8 mouse cellular contexts compared by ENCODE assay signal in the genomic region with DNA sequence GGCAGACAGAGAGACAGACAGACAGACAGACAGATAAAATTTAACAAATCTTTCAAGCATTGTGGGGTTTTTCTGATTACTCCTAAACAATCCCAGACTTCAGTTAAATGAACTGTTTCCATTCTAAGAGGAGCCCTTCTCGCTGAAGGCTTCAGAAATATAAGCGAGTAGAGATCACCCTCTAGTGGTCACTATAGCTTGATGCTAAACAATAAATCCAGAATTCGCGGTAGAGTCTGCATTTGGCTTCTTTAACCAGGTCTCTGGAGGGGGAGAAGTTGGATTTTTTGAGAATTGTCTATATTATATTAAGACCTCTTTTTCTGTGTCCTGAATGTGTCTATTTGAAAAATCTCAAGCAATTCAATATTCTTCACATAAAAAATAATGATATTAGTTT. TPM values are rescaled to one million over a fixed set of nuclear protein-coding genes. Genes with fewer than 3 reads are reported as not detected.
DNase-seq lines count a peak whose midpoint lies in the region; ATAC-seq and TF ChIP-seq lines count a peak whose summit lies in the region.

No protein-coding gene starts in this region.

- H3K9me3 ChIP-seq in heart, embryonic 11.5 days (replicated peaks; ENCODE audit: control insufficient read depth, low read length) = no peaks in the 10 kb centered on the region
- no peaks in the 10 kb centered on the region for H3K9me3 ChIP-seq in forebrain, embryonic 16.5 days (ENCODE audit: control insufficient read depth, low read length)

- H3K27ac ChIP-seq in heart, embryonic 11.5 days (ENCODE audit: low read depth, low read length) = no peak overlapping the region
- H3K27ac ChIP-seq in thymus, adult 2 months (ENCODE audit: control insufficient read depth, insufficient read depth, low read length) = no peak overlapping the region
- no peak overlapping the region for H3K27ac ChIP-seq in forebrain, embryonic 16.5 days (ENCODE audit: low read length)

- no peak overlapping the region for H3K4me2 ChIP-seq in heart, embryonic 11.5 days
- no peak overlapping the region for H3K4me2 ChIP-seq in forebrain, embryonic 16.5 days (ENCODE audit: low read length)

- ATAC-seq in heart, embryonic 11.5 days (replicated peaks; ENCODE audit: insufficient number of reproducible peaks, low FRiP score, low TSS enrichment) = no peak
- ATAC-seq in forebrain, embryonic 16.5 days = peak; percentile 85

- WGBS in heart, embryonic 11.5 days (ENCODE audit: insufficient replicate concordance) = 3% methylated on average over 4 of the region's 4 CpGs
- 1% methylated on average over 4 of the region's 4 CpGs for WGBS in thymus, adult 2 months
- 0% methylated on average over 4 of the region's 4 CpGs for WGBS in forebrain, embryonic 16.5 days

- H3K4me1 ChIP-seq in heart, embryonic 11.5 days (ENCODE audit: control insufficient read depth, insufficient read depth, low read length) = no peaks in the 10 kb centered on the region
- H3K4me1 ChIP-seq in thymus, adult 2 months (replicated peaks; ENCODE audit: control insufficient read depth, insufficient read depth, low read length) = no peaks in the 10 kb centered on the region
- no peaks in the 10 kb centered on the region for H3K4me1 ChIP-seq in forebrain, embryonic 16.5 days (replicated peaks; ENCODE audit: control insufficient read depth, insufficient read depth, low read length)

- H3K36me3 ChIP-seq in heart, embryonic 11.5 days (ENCODE audit: control insufficient read depth, insufficient read depth, low read length) = no peaks in the 10 kb centered on the region
- no peaks in the 10 kb centered on the region for H3K36me3 ChIP-seq in thymus, adult 2 months (ENCODE audit: control insufficient read depth, insufficient read depth, low read length)
- H3K36me3 ChIP-seq in forebrain, embryonic 16.5 days (ENCODE audit: control insufficient read depth, insufficient read depth) = no peaks in the 10 kb centered on the region

- TF ChIP-seq POLR2A in thymus, adult 2 months (IDR thresholded peaks at IDR 0.05; ENCODE audit: control insufficient read depth, extremely low read depth, insufficient read depth, low read length, poor library complexity) = no peak

- TF ChIP-seq CTCF in thymus, adult 2 months (IDR thresholded peaks at IDR 0.05; ENCODE audit: borderline replicate concordance, control insufficient read depth, extremely low read depth, insufficient read depth, low read length, poor library complexity) = no peak

- H3K27me3 ChIP-seq in heart, embryonic 11.5 days (ENCODE audit: control insufficient read depth, insufficient read depth, low read length) = no peaks in the 10 kb centered on the region
- no peaks in the 10 kb centered on the region for H3K27me3 ChIP-seq in thymus, adult 2 months (ENCODE audit: control insufficient read depth, insufficient read depth, low read length)
- no peaks in the 10 kb centered on the region for H3K27me3 ChIP-seq in forebrain, embryonic 16.5 days (replicated peaks; ENCODE audit: control insufficient read depth, insufficient read depth, low read length)

- no peak overlapping the region for H3K4me3 ChIP-seq in heart, embryonic 11.5 days (ENCODE audit: low read depth, low read length)
- no peak overlapping the region for H3K4me3 ChIP-seq in thymus, adult 2 months (ENCODE audit: control insufficient read depth, insufficient read depth, low read length)
- H3K4me3 ChIP-seq in forebrain, embryonic 16.5 days (replicated peaks; ENCODE audit: low read length) = no peak overlapping the region

- no peak overlapping the region for H3K9ac ChIP-seq in heart, embryonic 11.5 days (ENCODE audit: low read depth, low read length)
- H3K9ac ChIP-seq in forebrain, embryonic 16.5 days (replicated peaks; ENCODE audit: low read depth, low read length) = no peak overlapping the region

- peak; percentile 1 for DNase-seq in heart, adult 8-10 months (ENCODE audit: low spot score)
- peak; percentile 46 for DNase-seq in thymus, postnatal 0 days (ENCODE audit: low spot score)
- DNase-seq in thymus, adult 2 months = no peak
- peak; percentile 79 for DNase-seq in mesoderm, embryonic 11.5 days (ENCODE audit: low read depth, low spot score)
- no peak for DNase-seq in adrenal gland, postnatal 4 days (ENCODE audit: low spot score in 2 of 2)
- DNase-seq in gastrocnemius, adult 8-10 months (ENCODE audit: low spot score in 2 of 2) = no peak

RNA-seq across cellular contexts. Expression of gene Jrkl, which starts 50.4 kb away (rescaled TPM):
- total RNA-seq in heart, adult 8-10 months (2022) = 1 to 10 TPM; 4.1 to 5.8 (median 5.1) TPM
- polyA plus RNA-seq in heart, embryonic 11.5 days (2014; fragmentation: Nextera tagmentation; extraction: Ambion mirVana) = 6.7 and 7.1 TPM in 2 replicates
- polyA plus RNA-seq in thymus, postnatal 0 days (2015; fragmentation: Nextera tagmentation; extraction: Ambion mirVana) = 7.8 and 9.4 TPM in 2 replicates
- 0.73 and 0.97 TPM in 2 replicates for polyA plus RNA-seq in thymus, adult 2 months (2012; rRNA removed)
- polyA plus RNA-seq in forebrain, embryonic 16.5 days (2015; fragmentation: Nextera tagmentation; extraction: Ambion mirVana) = 12.3 and 15.4 TPM in 2 replicates
- total RNA-seq in adrenal gland, postnatal 4 days (2021) = 10 to 100 TPM; 10.8 to 11.1 TPM
- total RNA-seq in gastrocnemius, adult 8-10 months (2022) = 1 to 10 TPM; 2.5 to 3.2 (median 2.7) TPM

RNA-seq across cellular contexts. Expression of gene Ccdc82, which starts 51.5 kb away (rescaled TPM):
- total RNA-seq in heart, adult 8-10 months (2022) = 10 to 100 TPM in 1 of 4 experiments, 1 to 10 TPM in 3; 7.3 to 10.8 (median 8.6) TPM
- polyA plus RNA-seq in heart, embryonic 11.5 days (2014; fragmentation: Nextera tagmentation; extraction: Ambion mirVana) = 7.8 and 8.0 TPM in 2 replicates
- polyA plus RNA-seq in thymus, postnatal 0 days (2015; fragmentation: Nextera tagmentation; extraction: Ambion mirVana) = 12.7 and 13.4 TPM in 2 replicates
- polyA plus RNA-seq in thymus, adult 2 months (2012; rRNA removed) = 16.3 and 17.8 TPM in 2 replicates
- polyA plus RNA-seq in forebrain, embryonic 16.5 days (2015; fragmentation: Nextera tagmentation; extraction: Ambion mirVana) = 14.2 and 14.5 TPM in 2 replicates
- total RNA-seq in adrenal gland, postnatal 4 days (2021) = 10 to 100 TPM; 21.9 to 22.4 TPM
- 1 to 10 TPM; 3.2 to 4.8 (median 4.5) TPM for total RNA-seq in gastrocnemius, adult 8-10 months (2022)

Comparison
In these comparisons a context has a peak if more than half of its experiments do, and no peak if none do; other contexts are left out.
1. DNase-seq: peak in heart, adult 8-10 months (single experiment), thymus, postnatal 0 days (single experiment) and mesoderm, embryonic 11.5 days (single experiment); none in thymus, adult 2 months (single experiment), adrenal gland, postnatal 4 days (0 of 2) and gastrocnemius, adult 8-10 months (0 of 2).